Mouse (Mus musculus) CH12F3 (cell line): ENCODE measurements around the gene Lrrc66.

Source experiments
- in situ Hi-C: fragments of 300-500 bp; cut with MboI; formaldehyde crosslinking; loops from 2 replicates; pipeline ENCODE4 v1.14.3; 2020; ENCODE audit warnings: low sequenced_read_pairs

Gene Lrrc66

GRCm38 (mm10) chr5:73632291-73632690 lies at the start of gene Lrrc66:
TSS of gene Lrrc66 (minus strand) at chr5:73632526.
- in situ Hi-C loops = no loop called here

GRCm38 (mm10) chr5:73676626-73677025 lies 44.3 kb upstream of the Lrrc66 start:
- in situ Hi-C loops = no loop called here

GRCm38 (mm10) chr5:73675604-73676003 lies 43.3 kb upstream of the Lrrc66 start:
- in situ Hi-C loops = no loop called here

GRCm38 (mm10) chr5:73669386-73669785 lies 37.1 kb upstream of the Lrrc66 start:
- in situ Hi-C loops = no loop called here

- in situ Hi-C loops = no loop called here
These were observed 35.6 kb upstream of the Lrrc66 start for GRCm38 (mm10) chr5:73667877-73668276.

GRCm38 (mm10) chr5:73666695-73667094 lies 34.4 kb upstream of the Lrrc66 start:
- in situ Hi-C loops = no loop called here

GRCm38 (mm10) chr5:73651855-73652201 lies 19.5 kb upstream of the Lrrc66 start:
- in situ Hi-C loops = no loop called here

- in situ Hi-C loops = no loop called here
These were observed 18.9 kb upstream of the Lrrc66 start, which contains the start of gene Spata18 for GRCm38 (mm10) chr5:73651061-73651854. TSS of gene Spata18 (plus strand) at chr5:73651379.

GRCm38 (mm10) chr5:73650365-73650964 lies 18.1 kb upstream of the Lrrc66 start:
- in situ Hi-C loops = no loop called here

- in situ Hi-C loops = no loop called here
These were observed 15.1 kb upstream of the Lrrc66 start, which contains the start of gene Sgcb for GRCm38 (mm10) chr5:73647261-73647900. TSS of gene Sgcb (minus strand) at chr5:73647790.

GRCm38 (mm10) chr5:73642091-73642490 lies 9.8 kb upstream of the Lrrc66 start:
- in situ Hi-C loops = no loop called here

GRCm38 (mm10) chr5:73641058-73641457 lies 8.7 kb upstream of the Lrrc66 start:
- in situ Hi-C loops = no loop called here

GRCm38 (mm10) chr5:73637337-73638107 lies 5.2 kb upstream of the Lrrc66 start:
- in situ Hi-C loops = loop anchor here (5.0 kb wide), 1 partner anchor 205 kb away; no protein-coding TSS in a partner anchor

- in situ Hi-C loops = no loop called here
These were observed 815 bp upstream of the Lrrc66 start for GRCm38 (mm10) chr5:73633141-73633540.

GRCm38 (mm10) chr5:73631001-73631558 lies 1.2 kb downstream of the Lrrc66 start:
- in situ Hi-C loops = no loop called here

GRCm38 (mm10) chr5:73630141-73630540 lies 2.2 kb downstream of the Lrrc66 start:
- in situ Hi-C loops = no loop called here

GRCm38 (mm10) chr5:73627991-73628390 lies 4.3 kb downstream of the Lrrc66 start:
- in situ Hi-C loops = no loop called here

- in situ Hi-C loops = no loop called here
These were observed 4.8 kb downstream of the Lrrc66 start for GRCm38 (mm10) chr5:73627559-73627958.

GRCm38 (mm10) chr5:73626842-73627241 lies 5.5 kb downstream of the Lrrc66 start:
- in situ Hi-C loops = no loop called here

- in situ Hi-C loops = no loop called here
These were observed 6.8 kb downstream of the Lrrc66 start for GRCm38 (mm10) chr5:73625505-73625904.

GRCm38 (mm10) chr5:73618969-73619368 lies 13.4 kb downstream of the Lrrc66 start:
- in situ Hi-C loops = no loop called here
